Mouse (Mus musculus): ENCODE data around the gene Cadm1. TPM values are rescaled to one million over a fixed set of nuclear protein-coding genes. Genes with fewer than 3 reads are reported as not detected.

Cadm1 gene
- polyA plus RNA-seq, 1 experiment from 2014 or later: 20.9 TPM

- TF ChIP-seq CTCF (IDR thresholded peaks at IDR 0.05; ENCODE audit: low read depth): no peak
- Histone ChIP-seq H3K4me2 (replicated peaks; ENCODE audit: low read depth) (peak overlapping the region; percentile 99), H3K4me1 (replicated peaks; ENCODE audit: control insufficient read depth, insufficient read depth, low read length) (no peaks in the 10 kb centered on the region; the same call in 1 of the 2 replicates), H3K9me3 (ENCODE audit: control insufficient read depth) (no peaks in the 10 kb centered on the region), H3K9ac (ENCODE audit: low read depth, low read length) (peak overlapping the region; percentile 58), H3K4me3 (ENCODE audit: low read depth, low read length) (peak overlapping the region; percentile 67), H3K27me3 (replicated peaks; ENCODE audit: control insufficient read depth, insufficient read depth, low read length) (peaks cover 43% of the 10 kb centered on the region), H3K36me3 (ENCODE audit: control insufficient read depth, insufficient read depth) (no peaks in the 10 kb centered on the region), H3K27ac (ENCODE audit: low read depth, low read length) (no peak overlapping the region)
- ATAC-seq: peak; percentile 7; the same call in 1 of the 2 replicates
- WGBS: 0% methylated on average over 15 of the region's 30 CpGs
Observed at GRCm38 (mm10) chr9:47530544-47530921, 560 bp downstream of the Cadm1 start.

GRCm38 (mm10) chr9:47530922-47531850 is 1.2 kb downstream of the Cadm1 start:
- Histone ChIP-seq H3K9me3 (ENCODE audit: control insufficient read depth) (no peaks in the 10 kb centered on the region), H3K27ac (ENCODE audit: low read depth, low read length) (no peak overlapping the region), H3K4me2 (replicated peaks; ENCODE audit: low read depth) (peak overlapping the region; percentile 99), H3K27me3 (replicated peaks; ENCODE audit: control insufficient read depth, insufficient read depth, low read length) (peaks cover 43% of the 10 kb centered on the region), H3K9ac (ENCODE audit: low read depth, low read length) (peak overlapping the region; percentile 58), H3K36me3 (ENCODE audit: control insufficient read depth, insufficient read depth) (no peaks in the 10 kb centered on the region), H3K4me1 (replicated peaks; ENCODE audit: control insufficient read depth, insufficient read depth, low read length) (no peaks in the 10 kb centered on the region; the same call in 1 of the 2 replicates), H3K4me3 (ENCODE audit: low read depth, low read length) (peak overlapping the region; percentile 67)
- ATAC-seq: no peak
- WGBS: 1% methylated on average over 106 of the region's 110 CpGs
- TF ChIP-seq CTCF (IDR thresholded peaks at IDR 0.05; ENCODE audit: low read depth): peak; percentile 56

- no peak for TF ChIP-seq CTCF (IDR thresholded peaks at IDR 0.05; ENCODE audit: low read depth)
- no peaks in the 10 kb centered on the region for H3K9me3 ChIP-seq (ENCODE audit: control insufficient read depth)
- H3K27me3 ChIP-seq (replicated peaks; ENCODE audit: control insufficient read depth, insufficient read depth, low read length): peaks cover 42% of the 10 kb centered on the region
- H3K4me1 ChIP-seq (replicated peaks; ENCODE audit: control insufficient read depth, insufficient read depth, low read length): no peaks in the 10 kb centered on the region; the same call in 1 of the 2 replicates
- no peak for ATAC-seq
- peak overlapping the region; percentile 99; the same call in 1 of the 2 replicates for H3K4me2 ChIP-seq (replicated peaks; ENCODE audit: low read depth)
- no peak overlapping the region for H3K27ac ChIP-seq (ENCODE audit: low read depth, low read length)
- no peak overlapping the region for H3K9ac ChIP-seq (ENCODE audit: low read depth, low read length)
- H3K36me3 ChIP-seq (ENCODE audit: control insufficient read depth, insufficient read depth): no peaks in the 10 kb centered on the region
- H3K4me3 ChIP-seq (ENCODE audit: low read depth, low read length): no peak overlapping the region; the same call in 1 of the 2 replicates
- WGBS: 14% methylated on average over 20 of the region's 20 CpGs
Observed at GRCm38 (mm10) chr9:47532215-47532865, 2.4 kb downstream of the Cadm1 start.

- TF ChIP-seq CTCF (IDR thresholded peaks at IDR 0.05; ENCODE audit: low read depth): no peak
- Histone ChIP-seq H3K4me1 (replicated peaks; ENCODE audit: control insufficient read depth, insufficient read depth, low read length) (no peaks in the 10 kb centered on the region; the same call in 1 of the 2 replicates), H3K4me2 (replicated peaks; ENCODE audit: low read depth) (no peak overlapping the region), H3K4me3 (ENCODE audit: low read depth, low read length) (no peak overlapping the region), H3K9me3 (ENCODE audit: control insufficient read depth) (no peaks in the 10 kb centered on the region), H3K9ac (ENCODE audit: low read depth, low read length) (no peak overlapping the region), H3K27me3 (replicated peaks; ENCODE audit: control insufficient read depth, insufficient read depth, low read length) (peaks cover 38% of the 10 kb centered on the region), H3K27ac (ENCODE audit: low read depth, low read length) (no peak overlapping the region), H3K36me3 (ENCODE audit: control insufficient read depth, insufficient read depth) (no peaks in the 10 kb centered on the region)
- WGBS: 59% methylated on average over 8 of the region's 8 CpGs
- ATAC-seq: no peak
Observed at GRCm38 (mm10) chr9:47533461-47533860, 3.5 kb downstream of the Cadm1 start.

- TF ChIP-seq CTCF (IDR thresholded peaks at IDR 0.05; ENCODE audit: low read depth): no peak
- no peak overlapping the region for H3K9ac ChIP-seq (ENCODE audit: low read depth, low read length)
- no peaks in the 10 kb centered on the region for H3K9me3 ChIP-seq (ENCODE audit: control insufficient read depth)
- H3K27me3 ChIP-seq (replicated peaks; ENCODE audit: control insufficient read depth, insufficient read depth, low read length): peaks cover 38% of the 10 kb centered on the region
- no peak overlapping the region for H3K4me3 ChIP-seq (ENCODE audit: low read depth, low read length)
- H3K4me1 ChIP-seq (replicated peaks; ENCODE audit: control insufficient read depth, insufficient read depth, low read length): no peaks in the 10 kb centered on the region; the same call in 1 of the 2 replicates
- no peak overlapping the region for H3K4me2 ChIP-seq (replicated peaks; ENCODE audit: low read depth)
- WGBS: 84% methylated on average over 11 of the region's 11 CpGs
- no peaks in the 10 kb centered on the region for H3K36me3 ChIP-seq (ENCODE audit: control insufficient read depth, insufficient read depth)
- no peak for ATAC-seq
- no peak overlapping the region for H3K27ac ChIP-seq (ENCODE audit: low read depth, low read length)
Observed at GRCm38 (mm10) chr9:47534573-47535475, 4.9 kb downstream of the Cadm1 start.
